Mouse (Mus musculus): ENCODE results near the gene Nfe2l2.

DNA sequence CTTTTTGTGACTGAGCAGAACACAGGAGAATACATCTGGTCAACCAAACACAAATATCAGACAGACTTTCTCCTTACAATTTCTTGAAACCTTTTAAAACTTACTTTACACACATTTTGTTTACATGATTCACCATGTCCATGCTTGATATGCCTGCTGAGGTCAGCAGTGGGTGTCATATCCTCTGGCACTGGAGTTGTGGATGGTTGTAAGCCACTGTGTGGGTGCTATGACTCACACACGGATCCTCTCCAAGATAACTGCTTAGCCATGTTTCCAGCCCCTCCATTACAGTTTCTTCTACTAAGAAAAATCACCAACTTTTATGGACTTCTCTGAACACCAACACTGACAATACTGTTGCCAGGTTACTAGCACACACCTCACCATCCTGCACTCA is 15.5 kb downstream of the Nfe2l2 start:
- TF ChIP-seq CTCF (IDR thresholded peaks at IDR 0.05; ENCODE audit: extremely low read depth, insufficient read depth, low read length) (no peak), POLR2A (IDR thresholded peaks at IDR 0.05; ENCODE audit: extremely low read depth, insufficient read depth, low read length) (no peak)
